Mouse (Mus musculus) heart, embryonic 11.5 days (tissue): Measurements from ENCODE around the gene Slmap. TPM values are rescaled to one million over a fixed set of nuclear protein-coding genes. Genes with fewer than 3 reads are reported as not detected.
"Not testable (repeated sequence)": the region's sequence is repeated elsewhere in the genome, so short reads cannot be mapped to it uniquely, and the experiment has no call there.

Source experiments
- ATAC-seq: fragments of 200-750 bp; cut with Nextera tagmentation; replicated peaks from 2 replicates; pipeline ENCODE4 v1.8.0; 2017; ENCODE audit warnings: moderate library complexity; ENCODE audit not compliant: insufficient number of reproducible peaks, low FRiP score, low TSS enrichment
- H3K27ac ChIP-seq: fragments of 300-500 bp; sonication (generic); 2 replicates; pipeline ENCODE4 v1.5.1; 2014; ENCODE audit warnings: mild to moderate bottlenecking, low read depth, low read length
- H3K27me3 ChIP-seq: fragments of 300-500 bp; sonication (generic); 2 replicates; pipeline ENCODE4 v1.6.1; 2014; ENCODE audit warnings: mild to moderate bottlenecking, low read length, mixed read lengths; ENCODE audit not compliant: control insufficient read depth, insufficient read depth
- H3K36me3 ChIP-seq: fragments of 300-500 bp; sonication (generic); 2 replicates; pipeline ENCODE4 v1.6.1; 2014; ENCODE audit warnings: mild to moderate bottlenecking, low read length, moderate library complexity, mixed read lengths; ENCODE audit not compliant: control insufficient read depth, insufficient read depth
- H3K4me1 ChIP-seq: fragments of 300-500 bp; sonication (generic); 2 replicates; pipeline ENCODE4 v1.6.1; 2014; ENCODE audit warnings: low read length; ENCODE audit not compliant: control insufficient read depth, insufficient read depth
- H3K4me2 ChIP-seq: fragments of 300-500 bp; sonication (generic); 2 replicates; pipeline ENCODE4 v1.6.1; 2014; ENCODE audit warnings: mild to moderate bottlenecking, moderate library complexity
- H3K4me3 ChIP-seq: fragments of 300-500 bp; sonication (generic); 2 replicates; pipeline ENCODE4 v1.5.1; 2014; ENCODE audit warnings: low read depth, low read length
- H3K9ac ChIP-seq: fragments of 300-500 bp; sonication (generic); 2 replicates; pipeline ENCODE4 v1.6.1; 2014; ENCODE audit warnings: mild to moderate bottlenecking, low read depth, low read length, moderate library complexity
- H3K9me3 ChIP-seq: fragments of 300-500 bp; sonication (generic); replicated peaks from 2 replicates; pipeline ENCODE4 v1.6.1; 2016; ENCODE audit warnings: low read length; ENCODE audit not compliant: control insufficient read depth
- WGBS: fragments of 180-500 bp; shearing (Covaris S2); extraction: QIAGEN DNeasy Blood & Tissue Kit; methylation state at CpG from one replicate; pipeline ENCODE4 v1.1.7; 2014; ENCODE audit not compliant: insufficient replicate concordance; 5-methylcytosine and 5-hydroxymethylcytosine counted together
- polyA plus RNA-seq: library from polyadenylated mRNA; unstranded; fragments of >200 nt; fragmentation: Nextera tagmentation; extraction: Ambion mirVana; gene quantifications from 2 replicates; pipeline ENCODE4 v1.2.1, GENCODE M21; 2014

The Slmap gene
- polyA plus RNA-seq, 1 experiment from 2014 or later = 76.2 TPM

- WGBS = 77% methylated on average over 4 of the region's 4 CpGs
- peaks cover 2% of the 10 kb centered on the region; the same call in 1 of the 2 replicates for H3K36me3 ChIP-seq
- ATAC-seq = no peak
- no peak overlapping the region for H3K4me2 ChIP-seq
- H3K27ac ChIP-seq = no peak overlapping the region
- H3K4me1 ChIP-seq = no peaks in the 10 kb centered on the region
- no peaks in the 10 kb centered on the region for H3K9me3 ChIP-seq
- no peak overlapping the region for H3K4me3 ChIP-seq
- H3K9ac ChIP-seq = no peak overlapping the region
- no peaks in the 10 kb centered on the region for H3K27me3 ChIP-seq
Observed at GRCm38 (mm10) chr14:26417088-26417487, 117.6 kb downstream of the Slmap start.

- H3K9ac ChIP-seq = no peak overlapping the region
- no peak overlapping the region for H3K4me3 ChIP-seq
- H3K27me3 ChIP-seq = no peaks in the 10 kb centered on the region
- no peaks in the 10 kb centered on the region for H3K4me1 ChIP-seq
- H3K4me2 ChIP-seq = no peak overlapping the region
- H3K27ac ChIP-seq = no peak overlapping the region
- 92% methylated on average over 1 of the region's 1 CpGs for WGBS
- no peaks in the 10 kb centered on the region for H3K9me3 ChIP-seq
- no peak for ATAC-seq
- H3K36me3 ChIP-seq = no peaks in the 10 kb centered on the region; the same call in 1 of the 2 replicates
Observed at GRCm38 (mm10) chr14:26413581-26413980, 121.2 kb downstream of the Slmap start.

- WGBS = 88% methylated on average over 7 of the region's 7 CpGs
- H3K9me3 ChIP-seq = no peaks in the 10 kb centered on the region
- H3K27me3 ChIP-seq = no peaks in the 10 kb centered on the region
- ATAC-seq = no peak
- no peak overlapping the region for H3K4me3 ChIP-seq
- no peak overlapping the region for H3K4me2 ChIP-seq
- H3K27ac ChIP-seq = no peak overlapping the region
- H3K4me1 ChIP-seq = no peaks in the 10 kb centered on the region
- no peak overlapping the region for H3K9ac ChIP-seq
- H3K36me3 ChIP-seq = no peaks in the 10 kb centered on the region
Observed at GRCm38 (mm10) chr14:26406746-26407145, 128.0 kb downstream of the Slmap start.

- Histone ChIP-seq H3K9ac (no peak overlapping the region), H3K4me1 (no peaks in the 10 kb centered on the region), H3K27ac (no peak overlapping the region), H3K4me2 (no peak overlapping the region), H3K27me3 (no peaks in the 10 kb centered on the region), H3K4me3 (no peak overlapping the region), H3K36me3 (no peaks in the 10 kb centered on the region; the same call in 1 of the 2 replicates), H3K9me3 (peaks cover 7% of the 10 kb centered on the region)
- ATAC-seq = no peak
- WGBS = 86% methylated on average over 7 of the region's 7 CpGs
Observed at GRCm38 (mm10) chr14:26398508-26399160, 136.1 kb downstream of the Slmap start.

- 89% methylated on average over 13 of the region's 13 CpGs for WGBS
- H3K36me3 ChIP-seq = no peaks in the 10 kb centered on the region
- H3K4me3 ChIP-seq = no peak overlapping the region
- ATAC-seq = no peak
- no peaks in the 10 kb centered on the region for H3K27me3 ChIP-seq
- no peak overlapping the region for H3K27ac ChIP-seq
- no peak overlapping the region for H3K9ac ChIP-seq
- H3K4me2 ChIP-seq = no peak overlapping the region
- H3K4me1 ChIP-seq = no peaks in the 10 kb centered on the region
- H3K9me3 ChIP-seq = peaks cover 4% of the 10 kb centered on the region
Observed at GRCm38 (mm10) chr14:26391866-26392265, 142.9 kb downstream of the Slmap start.

- not testable (repeated sequence) for ATAC-seq, H3K4me1 ChIP-seq
- WGBS = 79% methylated on average over 2 of the region's 2 CpGs
Observed at GRCm38 (mm10) chr14:26388961-26389360, 145.8 kb downstream of the Slmap start.

GRCm38 (mm10) chr14:26386999-26387398, 147.7 kb downstream of the Slmap start:
- 36% methylated on average over 3 of the region's 5 CpGs for WGBS
- H3K9ac ChIP-seq = not testable (repeated sequence)

More at GRCm38 (mm10) chr14:26388961-26389360, 145.8 kb downstream of the Slmap start:
- not testable (repeated sequence) for H3K36me3 ChIP-seq, H3K27me3 ChIP-seq, H3K4me2 ChIP-seq, H3K27ac ChIP-seq, H3K9me3 ChIP-seq, H3K9ac ChIP-seq, H3K4me3 ChIP-seq

GRCm38 (mm10) chr14:26385659-26386058, 149.1 kb downstream of the Slmap start:
- H3K4me1 ChIP-seq = not testable (repeated sequence)

More at GRCm38 (mm10) chr14:26386999-26387398, 147.7 kb downstream of the Slmap start:
- H3K4me1 ChIP-seq, H3K4me2 ChIP-seq, H3K4me3 ChIP-seq, H3K27ac ChIP-seq, H3K36me3 ChIP-seq, ATAC-seq, H3K27me3 ChIP-seq, H3K9me3 ChIP-seq: not testable (repeated sequence)

GRCm38 (mm10) chr14:26379071-26379470, 155.7 kb downstream of the Slmap start:
- H3K4me3 ChIP-seq = no peak overlapping the region
- no peaks in the 10 kb centered on the region for H3K27me3 ChIP-seq
- H3K36me3 ChIP-seq = no peaks in the 10 kb centered on the region
- H3K9ac ChIP-seq = no peak overlapping the region
- no peak overlapping the region for H3K4me2 ChIP-seq
- 50% methylated on average over 3 of the region's 3 CpGs for WGBS
- H3K27ac ChIP-seq = no peak overlapping the region
- H3K9me3 ChIP-seq = no peaks in the 10 kb centered on the region
- ATAC-seq = no peak
- H3K4me1 ChIP-seq = no peaks in the 10 kb centered on the region

More at GRCm38 (mm10) chr14:26385659-26386058, 149.1 kb downstream of the Slmap start:
- not testable (repeated sequence) for H3K9me3 ChIP-seq, H3K36me3 ChIP-seq, H3K27me3 ChIP-seq, H3K9ac ChIP-seq, H3K4me3 ChIP-seq, ATAC-seq, H3K4me2 ChIP-seq, H3K27ac ChIP-seq
- 79% methylated on average over 2 of the region's 2 CpGs for WGBS
